Mouse (Mus musculus) ES-E14 (cell line): ENCODE results near the gene Ehbp1l1.

ENCODE experiments used
- CHD2 ChIP-seq: IDR thresholded peaks from 2 replicates; pipeline ENCODE4 v1.6.1; 2014; ENCODE audit warnings: mild to moderate bottlenecking, low read depth, low read length, inconsistent platforms
- ZC3H11A ChIP-seq: IDR thresholded peaks from 2 replicates; pipeline ENCODE4 v1.6.1; 2012; ENCODE audit warnings: low read depth, mild to moderate bottlenecking, inconsistent platforms, low read length, borderline replicate concordance

DNA sequence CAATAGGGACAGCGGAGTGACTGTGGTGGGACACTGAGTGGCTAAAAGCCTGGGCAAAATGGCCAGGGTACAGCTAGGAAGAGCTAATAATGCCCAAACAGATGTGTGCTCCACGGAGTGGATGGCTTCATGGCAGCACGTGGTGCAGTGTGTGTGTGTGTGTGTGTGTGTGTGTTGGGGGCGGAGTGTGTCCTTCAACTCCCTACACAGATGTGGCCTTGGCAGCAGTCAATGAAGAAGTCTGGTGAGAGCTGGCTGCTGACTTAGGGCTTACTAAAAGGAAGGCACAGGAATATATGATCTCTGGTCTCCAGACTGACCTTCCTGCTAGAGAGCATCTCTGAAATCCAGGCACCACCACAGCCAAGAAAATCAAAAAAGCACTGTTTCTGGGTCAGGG, 57.7 kb downstream of the Ehbp1l1 start:
- TF ChIP-seq CHD2, result no peak
- no peak for TF ChIP-seq ZC3H11A
